Mouse (Mus musculus) adrenal gland, postnatal 14 days (tissue): Measurements from ENCODE around the gene Vsig8. TPM values are rescaled to one million over a fixed set of nuclear protein-coding genes. Genes with fewer than 3 reads are reported as not detected.

ENCODE experiments used
- DNase-seq: peaks from one replicate; pipeline ENCODE4 v3.0.0; 2021; ENCODE audit warnings: mixed read lengths
- total RNA-seq: library from RNA; stranded (reverse); gene quantifications from 2 replicates; pipeline ENCODE4 v1.2.3, GENCODE M21; 2021

The Vsig8 gene
- total RNA-seq, 1 experiment from 2014 or later: not detected

- DNase-seq: no peak
Measured at GRCm38 (mm10) chr1:172590385-172590784, 34.6 kb downstream of the Vsig8 start, which contains the start of gene Slamf8. Gene Slamf8, minus strand, starts transcription at chr1:172590568.

GRCm38 (mm10) chr1:172593321-172593720 lies 37.6 kb downstream of the Vsig8 start:
- DNase-seq: no peak

GRCm38 (mm10) chr1:172593956-172594355 lies 38.2 kb downstream of the Vsig8 start:
- no peak for DNase-seq

DNA sequence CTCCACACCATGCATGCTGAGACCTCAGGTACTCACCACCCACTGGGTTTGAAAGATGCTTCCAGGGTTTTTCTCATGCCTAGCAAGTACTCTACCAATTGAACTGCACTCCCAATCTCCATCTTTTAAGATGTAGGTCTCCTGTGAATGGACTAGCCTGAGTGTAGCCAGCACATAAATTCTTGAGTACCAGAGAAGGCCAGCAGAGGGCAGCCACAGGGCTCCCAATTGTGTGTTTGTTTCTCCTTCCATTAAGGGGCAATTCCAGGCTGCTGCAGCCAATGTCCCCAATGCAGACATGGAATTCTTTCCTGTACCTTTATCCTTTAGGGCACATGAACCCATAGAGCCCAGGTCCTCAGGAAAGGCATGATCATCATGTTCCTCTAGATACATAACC lies 38.8 kb downstream of the Vsig8 start:
- peak; percentile 35 for DNase-seq

DNA sequence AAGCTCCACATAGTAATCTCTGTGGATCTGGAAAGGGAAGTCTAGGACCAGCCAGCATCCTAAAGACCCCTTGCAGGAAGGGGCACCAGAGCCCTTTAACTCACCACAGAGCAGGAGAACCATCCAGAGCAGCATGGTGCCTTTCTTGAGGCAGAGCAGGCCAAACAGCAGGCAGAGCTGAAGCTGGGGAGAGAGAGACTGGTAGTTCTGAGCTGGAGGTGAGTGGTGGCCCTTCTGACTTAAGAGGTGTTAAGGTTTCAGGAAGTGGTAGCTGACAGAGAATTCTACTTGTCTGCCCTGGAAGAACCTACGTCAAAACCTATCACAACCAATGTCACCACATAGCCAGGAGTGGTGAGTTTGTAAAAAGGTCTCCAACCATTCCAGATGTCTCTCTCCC lies 46.6 kb downstream of the Vsig8 start, which contains the start of gene Fcrl6:
Gene Fcrl6 (minus strand): TSS at position 226 of the 400 bp plus-strand sequence.
- DNase-seq: no peak

DNA sequence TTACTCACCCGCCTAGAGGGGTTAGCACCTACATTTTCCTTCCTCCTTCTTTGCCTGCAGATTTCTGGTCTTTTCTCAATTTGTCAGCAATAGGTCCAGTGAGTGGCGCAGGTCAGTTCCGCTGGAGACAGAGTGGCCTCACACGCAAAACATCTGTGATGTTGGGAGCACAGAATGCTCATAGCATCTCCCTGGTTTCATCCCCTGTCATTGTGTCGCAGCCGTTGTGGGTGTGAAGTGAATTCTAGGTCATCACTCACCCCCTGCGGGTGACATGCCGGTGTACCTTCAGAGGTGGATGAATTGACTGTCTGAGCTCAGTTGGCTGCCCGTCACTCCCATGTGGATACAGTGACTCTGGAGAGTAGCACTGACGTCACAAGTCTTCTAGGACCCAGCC lies 55.6 kb downstream of the Vsig8 start:
- DNase-seq: no peak

DNA sequence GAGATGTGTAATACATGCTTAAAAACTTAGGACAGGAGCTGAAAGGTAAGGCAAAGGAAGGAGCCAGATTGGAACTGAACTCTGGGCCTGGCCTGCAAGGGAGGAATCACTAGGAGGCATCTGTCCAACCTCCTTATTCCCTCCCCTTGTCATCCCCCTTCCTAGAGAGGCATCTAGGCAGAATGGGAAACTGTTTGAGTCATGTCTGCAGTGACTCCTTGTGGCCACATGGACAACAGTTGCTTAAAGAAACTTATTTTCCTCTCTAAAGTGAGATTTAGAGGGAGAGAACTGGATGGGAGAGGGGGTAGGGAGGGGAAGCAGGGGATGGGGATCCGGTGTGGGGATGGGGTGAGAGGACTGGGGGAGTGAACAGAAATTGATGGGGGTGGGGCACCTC lies 57.0 kb downstream of the Vsig8 start:
- peak; percentile 12 for DNase-seq

Other genes starting within 250 kb of the Vsig8 start
- 0.07 and 0.30 TPM in 2 replicates for gene Kcnj9, start 226.6 kb upstream of the Vsig8 start, total RNA-seq
- 0.70 and 0.79 TPM in 2 replicates for gene Kcnj10, start 214.7 kb upstream of the Vsig8 start, total RNA-seq
- gene Pigm, start 179.4 kb upstream of the Vsig8 start, total RNA-seq: 12.3 and 14.5 TPM in 2 replicates
- gene Slamf9, start 80.6 kb upstream of the Vsig8 start, total RNA-seq: 1.2 and 1.6 TPM in 2 replicates
- gene Igsf9, start 74.2 kb upstream of the Vsig8 start, total RNA-seq: 2.4 and 2.8 TPM in 2 replicates
- gene Tagln2, start 55.9 kb upstream of the Vsig8 start, total RNA-seq: 105 and 120 TPM in 2 replicates
- 0.22 and 1.0 TPM in 2 replicates for gene Cfap45, start 35.1 kb upstream of the Vsig8 start, total RNA-seq
- gene Slamf8, start 34.6 kb downstream of the Vsig8 start, total RNA-seq: 0.98 TPM in 1 of 2 replicates, not detected in the other
- not detected in 2 replicates for gene Fcrl6, start 46.6 kb downstream of the Vsig8 start, total RNA-seq
- gene Dusp23, start 77.0 kb downstream of the Vsig8 start, total RNA-seq: 11.6 and 12.4 TPM in 2 replicates
- 1.4 and 32.1 TPM in 2 replicates for gene Crp, start 142.1 kb downstream of the Vsig8 start, total RNA-seq